Mouse (Mus musculus) MEL (cell line): ENCODE data around the gene Zdhhc24. TPM values are rescaled to one million over a fixed set of nuclear protein-coding genes. Genes with fewer than 3 reads are reported as not detected.
"Not testable (repeated sequence)": the region's sequence is repeated elsewhere in the genome, so short reads cannot be mapped to it uniquely, and the experiment has no call there.

Experiments
- DNase-seq: peaks from one replicate; pipeline ENCODE4 v3.0.0; 2011; ENCODE audit warnings: low read depth, low spot score
- H3K27ac ChIP-seq: 2 replicates; pipeline ENCODE4 v1.5.1; 2012; ENCODE audit warnings: low read depth, mild to moderate bottlenecking, control low read depth, low read length, moderate library complexity; ENCODE audit not compliant: control insufficient read depth
- H3K27me3 ChIP-seq, 2 experiments: fragments of 150-350 bp in 1 of 2; sonication (generic) in 1 of 2; 2 replicates each; pipeline ENCODE4 v1.6.1; 2012; ENCODE audit warnings: low read length in 2 of 2, mild to moderate bottlenecking in 2 of 2, improper control_type of control experiment in 1 of 2, moderate library complexity in 1 of 2; ENCODE audit not compliant: insufficient read depth in 2 of 2, control insufficient read depth in 1 of 2
- H3K36me3 ChIP-seq, 2 experiments: 2 replicates each; pipeline ENCODE4 v1.6.1; 2012 to 2014; ENCODE audit warnings: low read length in 2 of 2, improper control_type of control experiment in 1 of 2, inconsistent platforms in 1 of 2, mild to moderate bottlenecking in 1 of 2; ENCODE audit not compliant: insufficient read depth in 2 of 2, control insufficient read depth in 1 of 2
- H3K4me1 ChIP-seq, 2 experiments: fragments of 150-350 bp in 1 of 2; sonication (generic) in 1 of 2; 2 replicates each; pipeline ENCODE4 v1.6.1; 2012; ENCODE audit warnings: low read length in 2 of 2, improper control_type of control experiment in 1 of 2, mild to moderate bottlenecking in 1 of 2; ENCODE audit not compliant: insufficient read depth in 2 of 2, control insufficient read depth in 1 of 2
- H3K4me3 ChIP-seq, 2 experiments: fragments of 150-350 bp in 1 of 2; sonication (generic) in 1 of 2; 2 replicates each; pipeline ENCODE4 v1.5.1; 2012; ENCODE audit warnings: low read depth in 2 of 2, low read length in 2 of 2, mild to moderate bottlenecking in 2 of 2, moderate library complexity in 2 of 2, control low read depth in 1 of 2, improper control_type of control experiment in 1 of 2; ENCODE audit not compliant: control insufficient read depth in 1 of 2, insufficient read depth in 1 of 2
- H3K79me2 ChIP-seq: 2 replicates; pipeline ENCODE4 v1.6.1; 2012; ENCODE audit warnings: mild to moderate bottlenecking, low read length, moderate library complexity; ENCODE audit not compliant: control insufficient read depth, poor library complexity, insufficient read depth
- H3K9ac ChIP-seq: 2 replicates; pipeline ENCODE4 v1.6.1; 2012; ENCODE audit warnings: low read depth, mild to moderate bottlenecking, control low read depth, low read length, moderate library complexity; ENCODE audit not compliant: control insufficient read depth, poor library complexity, severe bottlenecking
- H3K9me3 ChIP-seq: fragments of 150-350 bp; sonication (generic); replicated peaks from 2 replicates; pipeline ENCODE4 v1.6.1; 2012; ENCODE audit warnings: mild to moderate bottlenecking, low read length, improper control_type of control experiment, moderate library complexity; ENCODE audit not compliant: insufficient read depth
- CHD2 ChIP-seq: IDR thresholded peaks from 2 replicates; pipeline ENCODE4 v1.6.1; 2011; ENCODE audit warnings: low read length, improper control_type of control experiment
- CTCF ChIP-seq, 3 experiments: IDR thresholded peaks in 2 of 3; conservative IDR thresholded peaks in 1 of 3; 2 replicates each; pipeline ENCODE4 v1.5.1; 2011 to 2012; ENCODE audit warnings: low read length in 3 of 3, low read depth in 2 of 3, mild to moderate bottlenecking in 2 of 3, improper control_type of control experiment in 1 of 3, inconsistent platforms in 1 of 3, mixed read lengths in 1 of 3, moderate library complexity in 1 of 3; ENCODE audit not compliant: control insufficient read depth in 1 of 3, insufficient read depth in 1 of 3, poor library complexity in 1 of 3, severe bottlenecking in 1 of 3
- ETS1 ChIP-seq: IDR thresholded peaks from 2 replicates; pipeline ENCODE4 v1.6.1; 2012; ENCODE audit warnings: low read depth, mild to moderate bottlenecking, inconsistent platforms, low read length, improper control_type of control experiment, moderate library complexity
- GATA1 ChIP-seq: IDR thresholded peaks from 2 replicates; pipeline ENCODE4 v1.6.1; 2011; ENCODE audit warnings: low read depth, low read length, improper control_type of control experiment
- HCFC1 ChIP-seq: IDR thresholded peaks from 2 replicates; pipeline ENCODE4 v1.6.1; 2012; ENCODE audit warnings: low read depth, mild to moderate bottlenecking, inconsistent platforms, low read length, improper control_type of control experiment, moderate library complexity
- KAT2A ChIP-seq: conservative IDR thresholded peaks from 2 replicates; pipeline ENCODE4 v1.6.1; 2012; ENCODE audit warnings: low read depth, low read length, improper control_type of control experiment, inconsistent platforms
- MAFK ChIP-seq: IDR thresholded peaks from 2 replicates; pipeline ENCODE4 v1.6.1; 2011; ENCODE audit warnings: low read depth, mild to moderate bottlenecking, low read length, improper control_type of control experiment, borderline replicate concordance
- MAX ChIP-seq: IDR thresholded peaks from 2 replicates; pipeline ENCODE4 v1.6.1; 2011; ENCODE audit warnings: low read length, improper control_type of control experiment
- MAZ ChIP-seq: IDR thresholded peaks from 2 replicates; pipeline ENCODE4 v1.6.1; 2012; ENCODE audit warnings: low read depth, mild to moderate bottlenecking, inconsistent platforms, low read length, improper control_type of control experiment
- MEF2A ChIP-seq: IDR thresholded peaks from 2 replicates; pipeline ENCODE4 v1.6.1; 2014; ENCODE audit warnings: low read depth, mild to moderate bottlenecking, inconsistent platforms, low read length, improper control_type of control experiment; ENCODE audit not compliant: poor library complexity, insufficient replicate concordance, severe bottlenecking; ENCODE audit errors: extremely low read depth
- MYB ChIP-seq: IDR thresholded peaks from 2 replicates; pipeline ENCODE4 v1.6.1; 2011; ENCODE audit warnings: mild to moderate bottlenecking, low read depth, low read length, improper control_type of control experiment
- MYC ChIP-seq: IDR thresholded peaks from 2 replicates; pipeline ENCODE4 v1.6.1; 2011; ENCODE audit warnings: low read depth, mild to moderate bottlenecking, low read length, improper control_type of control experiment, moderate library complexity
- NRF1 ChIP-seq: IDR thresholded peaks from 2 replicates; pipeline ENCODE4 v1.6.1; 2014; ENCODE audit warnings: low read depth, mild to moderate bottlenecking, inconsistent platforms, low read length, improper control_type of control experiment, moderate library complexity; ENCODE audit not compliant: poor library complexity, insufficient read depth, severe bottlenecking
- POLR2A ChIP-seq, 2 experiments: IDR thresholded peaks; 2 replicates each; pipeline ENCODE4 v1.6.1; 2011 to 2012; ENCODE audit warnings: low read length in 2 of 2, mild to moderate bottlenecking in 2 of 2, control low read depth in 1 of 2, improper control_type of control experiment in 1 of 2, low read depth in 1 of 2, moderate library complexity in 1 of 2; ENCODE audit not compliant: control insufficient read depth in 1 of 2, insufficient read depth in 1 of 2, poor library complexity in 1 of 2
- TCF12 ChIP-seq: IDR thresholded peaks from 2 replicates; pipeline ENCODE4 v1.6.1; 2014; ENCODE audit warnings: low read depth, mild to moderate bottlenecking, inconsistent platforms, low read length, improper control_type of control experiment, moderate library complexity
- ZC3H11A ChIP-seq: IDR thresholded peaks from 2 replicates; pipeline ENCODE4 v1.6.1; 2012; ENCODE audit warnings: low read depth, mild to moderate bottlenecking, inconsistent platforms, low read length, improper control_type of control experiment
- ZMIZ1 ChIP-seq: IDR thresholded peaks from 2 replicates; pipeline ENCODE4 v1.6.1; 2012; ENCODE audit warnings: low read depth, mild to moderate bottlenecking, inconsistent platforms, low read length, improper control_type of control experiment, moderate library complexity
- polyA plus RNA-seq, 2 experiments: library from polyadenylated mRNA; stranded (reverse) in 1 of 2; unstranded in 1 of 2; fragments of >175 nt in 1 of 2; fragments of >200 nt in 1 of 2; gene quantifications; 2 replicates each; pipeline versions ENCODE4 v1.2.1 to v1.2.4; 2012; ENCODE audit warnings: low replicate concordance in 2 of 2, low read depth in 1 of 2; ENCODE audit not compliant: insufficient read length in 2 of 2, insufficient read depth in 1 of 2, missing spikeins in 1 of 2
- total RNA-seq: library from RNA; depleted of rRNA; stranded (reverse); fragments of 300-350 nt; gene quantifications from 2 replicates; pipeline ENCODE4 v1.2.3, GENCODE M21; 2012

Gene Zdhhc24
- total and polyA plus RNA-seq, 3 experiments, result 15.8 to 21.1 TPM; not detected in 1

DNA sequence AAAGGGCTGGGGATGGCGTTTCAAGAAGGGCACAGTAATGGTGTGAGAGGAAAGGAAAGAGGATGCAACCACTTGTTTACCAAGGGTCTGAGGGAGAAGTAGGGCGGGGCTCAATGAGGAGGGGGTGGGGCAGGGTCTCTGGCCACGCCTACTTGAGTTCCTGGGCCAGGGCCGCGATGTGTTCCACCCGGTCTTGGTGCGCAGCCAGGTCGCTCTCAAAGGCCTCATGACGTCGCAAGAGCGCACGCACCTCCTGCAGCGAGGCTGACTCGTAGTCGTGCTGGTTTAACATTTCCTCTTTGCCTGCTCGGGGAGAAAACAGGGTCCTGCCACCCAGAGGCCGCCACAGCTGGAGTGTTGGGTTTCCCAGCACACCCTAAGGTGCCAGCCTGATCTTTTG is 13.3 kb upstream of the Zdhhc24 start:
- peak overlapping the region; percentile 21 for H3K9ac ChIP-seq
- H3K27ac ChIP-seq, result no peak overlapping the region
- H3K27me3 ChIP-seq, result no peaks in the 10 kb centered on the region; a peak in 1 of 4 replicates
- peak overlapping the region; percentile 11 to 35; a peak in 3 of 4 replicates for H3K4me3 ChIP-seq
- no peaks in the 10 kb centered on the region for H3K9me3 ChIP-seq
- peak; percentile 81 for DNase-seq
- no peak for TF ChIP-seq ZMIZ1
- TF ChIP-seq MYC, result no peak
- no peak for TF ChIP-seq POLR2A (IDR thresholded peaks at IDR 0.05; ENCODE audit: control insufficient read depth in 1 of 2, insufficient read depth in 1 of 2, low read depth in 1 of 2, low read length in 2 of 2, poor library complexity in 1 of 2)
- TF ChIP-seq NRF1, result 0 out of 2 replicates have a peak, but pooled peaks have one; percentile 38
- TF ChIP-seq TCF12, result no peak
- TF ChIP-seq MAX, result no peak
- TF ChIP-seq GATA1, result no peak
- TF ChIP-seq HCFC1, result no peak
- TF ChIP-seq MAFK, result no peak
- no peak for TF ChIP-seq CTCF (IDR thresholded peaks at IDR 0.05 in 2 of 3, conservative IDR thresholded peaks at IDR 0.05 in 1 of 3; ENCODE audit: control insufficient read depth in 1 of 3, insufficient read depth in 1 of 3, low read depth in 2 of 3, low read length in 3 of 3, poor library complexity in 1 of 3, severe bottlenecking in 1 of 3)
- TF ChIP-seq CHD2, result no peak
- no peak for TF ChIP-seq ZC3H11A
- 0 out of 2 replicates have a peak, but pooled peaks have one; percentile 9 for TF ChIP-seq ETS1
- no peak for TF ChIP-seq MEF2A
- no peak for TF ChIP-seq MYB
- TF ChIP-seq KAT2A, result no peak
- TF ChIP-seq MAZ, result no peak
- no peaks in the 10 kb centered on the region for H3K36me3 ChIP-seq
- H3K79me2 ChIP-seq, result no peaks in the 10 kb centered on the region
- H3K4me1 ChIP-seq, result no peaks in the 10 kb centered on the region

GRCm38 (mm10) chr19:4874613-4875012 is 3.9 kb upstream of the Zdhhc24 start:
- not testable (repeated sequence) for DNase-seq, H3K27ac ChIP-seq, H3K4me3 ChIP-seq, H3K36me3 ChIP-seq, H3K9me3 ChIP-seq, H3K9ac ChIP-seq, H3K27me3 ChIP-seq, H3K79me2 ChIP-seq
- peaks cover 0 to 10% of the 10 kb centered on the region in 2 experiments; a peak in 2 of 4 replicates for H3K4me1 ChIP-seq
